Mouse (Mus musculus) gastrocnemius, postnatal 4 days (tissue): Measurements from ENCODE around the gene Slxl1. TPM values are rescaled to one million over a fixed set of nuclear protein-coding genes. Genes with fewer than 3 reads are reported as not detected.
"Not testable (repeated sequence)": the region's sequence is repeated elsewhere in the genome, so short reads cannot be mapped to it uniquely, and the experiment has no call there.

ENCODE experiments used
- DNase-seq, 2 experiments: peaks; one replicate each; pipeline ENCODE4 v3.0.0; 2021 to 2022; ENCODE audit warnings: low spot score in 2 of 2, mixed read lengths in 2 of 2
- long read RNA-seq, 2 experiments: library from polyadenylated mRNA; stranded (forward); transcript quantifications; one replicate each; pipeline ENCODE4 v2.0.0; 2021
- total RNA-seq, 2 experiments: library from RNA; stranded (reverse); gene quantifications; 2 replicates each; pipeline ENCODE4 v1.2.3; 2021

Gene Slxl1
- not detected for total RNA-seq
- long read RNA-seq, experiment 1: 0 reads
- long read RNA-seq, experiment 2: 0 reads

DNA sequence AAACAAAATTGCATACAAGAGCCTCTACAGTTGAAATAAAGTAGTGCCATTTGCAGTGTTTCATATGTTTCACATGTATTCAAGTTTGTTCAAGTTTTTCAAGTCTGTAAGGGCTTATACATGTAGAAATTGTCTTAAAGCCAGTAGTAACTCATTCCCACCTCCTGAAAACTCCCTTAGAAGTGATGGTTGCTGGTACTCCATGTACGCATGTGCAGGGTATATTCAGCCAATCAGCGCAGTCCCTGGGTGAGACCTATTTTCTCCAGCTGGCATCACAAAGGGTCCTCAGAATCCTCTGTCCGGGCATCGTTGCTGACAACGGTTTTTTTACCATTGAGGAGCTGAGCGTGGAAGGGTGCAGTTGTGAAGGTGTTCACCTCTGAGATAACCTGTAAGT lies at the start of gene Slxl1:
TSS of gene Slxl1 (plus strand) at position 301 of the 400 bp plus-strand sequence.
- DNase-seq: not testable (repeated sequence)
